Mouse (Mus musculus) cortical plate, adult 2 months (tissue): ENCODE results near the gene Itk. TPM values are rescaled to one million over a fixed set of nuclear protein-coding genes. Genes with fewer than 3 reads are reported as not detected.

Experiments
- H3K27ac ChIP-seq: fragments of 200-500 bp; 2 replicates; pipeline ENCODE4 v1.5.1; 2012; ENCODE audit warnings: low read length, control low read depth, inconsistent platforms; ENCODE audit not compliant: insufficient read depth
- H3K4me1 ChIP-seq: fragments of 200-500 bp; 2 replicates; pipeline ENCODE4 v1.6.1; 2011; ENCODE audit warnings: low read length; ENCODE audit not compliant: control insufficient read depth, insufficient read depth
- H3K4me3 ChIP-seq: fragments of 200-500 bp; 2 replicates; pipeline ENCODE4 v1.5.1; 2011; ENCODE audit warnings: mild to moderate bottlenecking, low read length, control low read depth; ENCODE audit not compliant: insufficient read depth
- CTCF ChIP-seq: fragments of 200-500 bp; IDR thresholded peaks from 2 replicates; pipeline ENCODE4 v1.5.1; 2011; ENCODE audit warnings: mild to moderate bottlenecking, control low read depth, low read length; ENCODE audit not compliant: insufficient read depth; ENCODE audit errors: extremely low read depth
- POLR2A ChIP-seq: fragments of 200-500 bp; IDR thresholded peaks from 2 replicates; pipeline ENCODE4 v1.6.1; 2011; ENCODE audit warnings: mild to moderate bottlenecking, low read length, control low read depth; ENCODE audit not compliant: insufficient read depth; ENCODE audit errors: extremely low read depth
- polyA plus RNA-seq: library from polyadenylated mRNA; depleted of rRNA; stranded (reverse); fragments of >200 nt; gene quantifications from 2 replicates; pipeline ENCODE4 v1.2.3, GENCODE M21; 2012

The Itk gene
- polyA plus RNA-seq, 1 experiment = 0.23 TPM

DNA sequence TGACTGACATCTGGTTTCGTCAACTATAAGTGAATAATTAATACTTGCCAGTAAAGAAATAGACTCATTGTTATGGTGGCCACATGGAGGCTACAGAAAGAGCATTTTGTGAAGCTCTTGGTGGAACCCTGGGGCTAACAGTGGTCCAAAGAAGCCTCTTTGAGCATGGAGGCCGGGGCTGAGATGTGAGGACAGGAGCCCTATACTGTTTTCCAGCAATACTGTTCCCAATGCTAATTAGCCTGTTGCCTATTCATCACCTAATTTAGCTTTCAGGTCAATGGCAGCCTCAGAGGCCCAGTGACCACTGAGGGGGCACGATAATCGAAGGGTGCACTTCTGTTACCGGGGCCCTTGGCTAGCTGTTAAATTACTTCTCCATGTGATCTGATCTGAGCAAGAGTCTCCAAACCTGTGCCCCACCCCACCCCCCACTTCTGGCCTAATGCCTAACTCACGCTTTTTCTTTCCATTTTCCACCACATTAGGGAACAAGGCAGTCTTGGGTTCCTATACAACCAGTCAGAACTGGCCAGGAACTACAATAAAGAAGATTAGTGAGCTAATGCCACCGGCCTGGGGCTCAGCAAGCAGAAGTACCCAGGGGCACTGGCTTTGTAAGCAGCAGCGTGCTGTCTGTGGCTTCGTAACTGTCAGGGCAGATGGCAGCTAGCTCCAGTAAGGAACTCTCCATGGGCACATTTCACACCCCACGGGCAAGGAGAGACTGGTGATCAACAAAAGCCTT is 79.3 kb downstream of the Itk start:
- Histone ChIP-seq H3K4me3 (peak overlapping the region; percentile 100), H3K27ac (peak overlapping the region; percentile 40; the same call in 1 of the 2 replicates), H3K4me1 (peaks cover 22% of the 10 kb centered on the region)
- TF ChIP-seq CTCF = no peak
- TF ChIP-seq POLR2A = no peak

DNA sequence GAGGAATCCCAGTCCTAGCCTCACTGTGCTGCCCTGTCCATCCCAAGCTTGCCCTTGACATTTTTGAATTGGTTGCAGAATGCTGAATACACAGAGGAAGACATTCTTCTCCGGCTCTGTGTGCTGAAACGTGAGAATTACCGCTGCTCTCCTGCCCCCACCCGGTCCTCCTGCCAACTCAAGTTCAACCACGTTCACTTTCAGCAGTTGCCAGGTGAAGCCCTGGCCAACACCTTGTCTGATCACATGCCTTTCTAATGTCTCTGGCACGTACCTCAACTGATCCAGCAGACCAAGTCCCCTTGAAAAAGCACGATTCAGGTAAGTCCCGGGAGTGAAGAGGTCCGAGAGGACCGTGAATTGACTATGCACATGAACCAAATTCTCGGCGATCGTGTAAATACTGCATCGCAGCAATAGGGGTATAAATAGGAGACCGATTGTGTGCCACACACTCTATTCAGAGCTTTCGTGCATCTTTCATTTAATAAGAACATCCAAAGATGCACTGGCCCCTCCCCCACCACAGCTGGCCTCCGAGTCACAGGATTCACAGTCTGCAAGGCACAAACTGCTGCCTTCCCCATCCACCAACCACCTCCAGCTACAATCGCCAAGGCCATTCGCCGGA is 80.1 kb downstream of the Itk start:
- Histone ChIP-seq H3K4me1 (peaks cover 18% of the 10 kb centered on the region), H3K27ac (no peak overlapping the region), H3K4me3 (peak overlapping the region; percentile 100)
- TF ChIP-seq CTCF (no peak), POLR2A (no peak)

DNA sequence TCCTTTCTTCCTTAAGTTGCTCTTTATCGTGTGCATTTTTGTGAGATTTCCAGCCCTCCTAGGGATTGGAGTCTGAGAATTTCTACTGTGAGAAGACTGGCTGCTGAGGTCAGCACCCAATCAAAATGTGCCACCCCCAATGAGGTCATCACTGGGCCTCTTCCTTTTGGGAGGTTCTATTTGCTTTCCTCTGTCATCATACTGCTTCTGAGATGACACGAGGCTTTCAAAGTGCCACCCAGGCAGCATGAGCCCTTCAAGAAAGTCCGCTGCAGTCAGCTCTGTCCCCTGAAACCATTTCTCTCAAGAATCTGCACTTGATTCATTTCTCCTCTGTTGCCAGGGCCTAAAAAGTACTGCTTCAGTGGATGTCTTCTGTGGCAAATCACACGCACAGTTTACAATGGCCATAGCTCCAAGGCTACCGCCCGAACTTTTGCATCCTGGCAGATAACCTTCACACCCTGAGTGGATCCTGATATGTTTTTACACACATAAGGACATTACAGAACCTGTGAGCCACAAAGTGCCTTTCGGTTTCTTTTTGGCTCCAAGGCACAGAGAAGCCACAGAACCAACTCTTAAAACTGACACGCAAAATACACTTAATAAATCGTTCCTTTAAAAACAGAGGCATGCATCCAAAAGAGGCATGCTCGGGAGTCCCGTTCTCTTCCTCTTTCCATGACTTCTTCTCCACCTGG is 80.9 kb downstream of the Itk start:
- Histone ChIP-seq H3K4me1 (peaks cover 18% of the 10 kb centered on the region), H3K4me3 (peak overlapping the region; percentile 100), H3K27ac (no peak overlapping the region)
- TF ChIP-seq CTCF (no peak), POLR2A (no peak)

DNA sequence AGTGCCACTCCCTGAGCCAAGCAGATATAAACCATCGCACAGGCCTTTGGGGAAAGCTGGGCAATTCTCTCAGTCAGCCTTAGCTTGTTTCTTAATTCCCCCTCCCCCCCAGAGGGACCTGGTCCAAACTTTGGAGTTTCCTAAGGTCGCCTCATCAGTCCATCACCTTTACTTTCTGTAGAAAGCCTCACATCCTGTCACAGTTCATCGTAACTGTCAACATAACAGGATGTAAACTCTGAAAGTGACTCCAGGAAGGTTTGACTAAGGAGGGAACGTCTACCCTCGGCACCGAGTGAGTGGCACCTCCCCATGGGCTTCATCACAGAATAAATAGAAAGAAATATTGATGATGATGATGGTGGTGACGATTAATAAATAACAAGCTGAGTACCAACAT is 81.5 kb downstream of the Itk start:
- peaks cover 18% of the 10 kb centered on the region for H3K4me1 ChIP-seq
- H3K4me3 ChIP-seq = no peak overlapping the region; the same call in 1 of the 2 replicates

DNA sequence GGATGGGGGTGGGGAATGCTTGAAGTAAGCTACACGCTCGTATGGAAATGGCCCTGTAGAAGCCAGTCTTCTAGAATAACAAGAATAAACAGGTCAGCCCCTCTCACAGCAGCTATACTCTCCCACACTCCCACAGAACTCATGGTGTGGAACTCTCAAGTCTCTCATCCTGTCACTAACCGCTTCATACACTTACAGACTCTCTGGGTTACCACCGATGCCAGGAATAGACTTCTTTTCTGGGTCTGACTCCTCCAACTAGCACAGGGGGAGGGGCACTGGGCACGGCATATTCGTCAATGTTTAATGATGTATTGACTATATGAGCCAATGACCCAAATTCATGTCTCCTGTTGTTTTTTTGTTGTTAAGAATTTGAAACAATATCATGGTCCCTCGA is 82.5 kb downstream of the Itk start:
- Histone ChIP-seq H3K4me3 (no peak overlapping the region), H3K27ac (no peak overlapping the region), H3K4me1 (peaks cover 18% of the 10 kb centered on the region)
- no peak for TF ChIP-seq CTCF

More for the DNA sequence above, 81.5 kb downstream of the Itk start:
- no peak overlapping the region; the same call in 1 of the 2 replicates for H3K27ac ChIP-seq
- TF ChIP-seq CTCF = no peak
- TF ChIP-seq POLR2A = no peak

DNA sequence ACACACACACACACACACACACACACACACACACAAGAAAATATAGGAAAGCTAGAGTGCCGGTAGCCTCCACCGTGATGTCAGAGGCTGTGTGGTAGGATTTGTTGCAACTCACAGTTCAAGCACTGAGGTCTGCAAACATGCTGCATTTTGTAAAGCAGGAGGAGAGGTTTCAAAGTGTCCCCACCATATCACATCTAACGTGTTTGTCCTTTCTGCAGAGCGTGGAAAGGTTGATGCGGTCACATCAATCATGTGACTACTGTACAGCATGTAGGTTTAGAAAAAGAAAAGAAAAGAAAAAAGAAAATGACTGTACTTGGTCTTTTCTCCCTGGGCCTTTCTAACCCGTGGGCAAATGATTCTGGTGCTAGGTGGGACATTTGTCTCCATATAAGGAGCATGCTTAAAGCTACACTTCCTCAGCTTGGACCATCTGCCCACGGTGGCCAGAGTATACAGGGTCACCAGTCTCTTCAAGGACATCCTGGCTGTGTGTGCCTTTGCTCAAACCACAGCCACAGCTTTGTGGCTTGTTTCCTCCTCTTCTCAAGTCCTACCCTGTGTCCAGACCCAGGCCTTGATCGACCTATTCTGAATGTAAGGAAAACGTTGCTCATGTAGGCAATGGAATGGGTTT is 83.3 kb downstream of the Itk start:
- TF ChIP-seq POLR2A = no peak
- peaks cover 18% of the 10 kb centered on the region for H3K4me1 ChIP-seq
- peak overlapping the region; percentile 15; the same call in 1 of the 2 replicates for H3K27ac ChIP-seq
- H3K4me3 ChIP-seq = no peak overlapping the region

DNA sequence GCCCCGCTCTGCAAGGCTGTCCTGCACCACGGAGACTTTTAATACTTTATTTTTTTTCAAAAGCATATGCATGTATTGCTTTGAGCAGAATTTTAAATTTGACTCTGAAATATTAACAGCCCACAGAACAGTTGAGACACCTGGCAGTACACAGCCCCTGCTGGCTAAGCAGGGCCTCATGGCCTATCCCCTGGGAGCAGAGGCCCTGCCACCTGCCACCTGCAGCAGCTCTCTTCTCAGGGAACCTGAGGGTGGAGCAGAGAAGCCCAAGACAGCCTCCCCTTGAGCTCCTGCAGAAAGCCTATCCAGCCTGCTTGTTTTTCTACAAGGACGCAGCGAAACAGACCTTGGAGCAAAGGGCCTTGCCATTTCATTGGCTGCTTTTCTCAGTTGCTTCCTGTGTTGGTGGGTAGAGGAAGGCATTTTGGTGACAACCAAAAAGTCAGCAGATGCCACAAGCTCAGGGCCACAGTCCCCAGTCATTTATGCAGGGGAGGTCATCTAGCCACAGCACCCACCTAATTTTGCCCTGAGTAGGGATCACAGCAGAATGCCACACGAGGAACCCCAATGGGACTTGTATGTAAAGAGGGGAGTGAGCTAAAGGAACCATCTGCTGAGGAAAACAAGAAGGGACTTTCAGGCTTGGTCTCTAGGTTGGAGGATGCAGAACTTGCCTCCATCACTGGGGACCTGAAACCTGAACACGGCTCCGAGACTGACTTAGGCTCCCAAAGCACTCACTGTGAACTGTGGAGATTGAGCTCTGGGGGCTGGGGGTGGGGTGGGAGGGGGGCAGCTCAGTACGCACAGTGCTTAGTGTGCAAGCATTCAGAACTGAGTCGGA is 84.2 kb downstream of the Itk start:
- Histone ChIP-seq H3K4me3 (no peak overlapping the region), H3K27ac (no peak overlapping the region), H3K4me1 (peaks cover 23% of the 10 kb centered on the region)
- TF ChIP-seq POLR2A = no peak
- TF ChIP-seq CTCF = no peak

DNA sequence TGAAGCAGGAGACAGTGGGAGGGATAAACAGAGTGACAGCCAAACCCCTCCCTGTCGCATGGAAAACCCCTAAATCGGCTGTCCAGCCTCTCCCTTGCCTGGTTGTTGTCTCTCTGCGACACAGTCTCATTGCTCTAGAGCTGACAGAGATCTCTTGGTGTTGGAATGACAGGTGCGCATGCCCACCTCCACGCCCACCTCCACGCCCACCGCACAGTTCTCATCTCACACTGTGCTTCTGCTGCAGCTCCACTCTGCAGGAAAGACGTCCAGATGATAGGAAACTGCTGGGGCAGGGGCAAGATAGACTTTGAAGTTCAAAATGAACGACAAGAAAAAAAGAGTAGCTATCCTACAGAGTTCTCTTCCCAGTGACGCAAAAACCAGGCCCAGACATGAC is 85.2 kb downstream of the Itk start:
- H3K4me3 ChIP-seq = no peak overlapping the region
- TF ChIP-seq CTCF (no peak), POLR2A (no peak)
- peaks cover 27% of the 10 kb centered on the region for H3K4me1 ChIP-seq
- H3K27ac ChIP-seq = 0 out of 2 replicates have a peak overlapping the region, but pooled peaks have one; percentile 15

DNA sequence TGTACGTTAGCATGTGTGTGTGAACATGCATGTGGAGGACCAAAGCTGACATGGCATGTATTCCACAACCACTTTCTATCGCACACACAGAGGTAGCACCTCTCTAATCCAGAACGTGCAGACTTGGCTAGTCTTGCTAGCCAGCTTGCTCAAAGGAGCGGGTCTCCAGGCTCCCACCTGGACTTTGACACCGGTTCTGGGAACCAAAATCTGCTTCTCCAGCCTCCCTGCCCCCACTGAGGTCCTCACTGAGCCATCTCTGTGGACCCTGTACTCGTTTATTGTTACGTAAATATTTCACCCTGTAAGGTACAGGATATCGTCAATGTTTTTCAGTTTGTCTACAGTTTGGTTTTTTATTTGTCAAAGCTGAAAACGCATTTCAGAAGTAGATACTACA is 86.8 kb downstream of the Itk start:
- TF ChIP-seq POLR2A (no peak), CTCF (no peak)
- Histone ChIP-seq H3K4me3 (no peak overlapping the region), H3K4me1 (peaks cover 28% of the 10 kb centered on the region), H3K27ac (no peak overlapping the region)
